Mouse (Mus musculus) c-Kit-negative CD71-positive TER-119-positive erythroid progenitor cells, embryonic 14.5 days (primary cell): ENCODE data around the gene Sms.

Experiments
- DNase-seq: peaks from one replicate; pipeline ENCODE4 v3.0.0-alpha.2; 2013; ENCODE audit warnings: low read depth, low spot score

Gene Sms

GRCm38 (mm10) chrX:157449000-157449399, 43.1 kb downstream of the Sms start:
- DNase-seq, result no peak

GRCm38 (mm10) chrX:157447431-157447830, 44.7 kb downstream of the Sms start:
- no peak for DNase-seq

DNA sequence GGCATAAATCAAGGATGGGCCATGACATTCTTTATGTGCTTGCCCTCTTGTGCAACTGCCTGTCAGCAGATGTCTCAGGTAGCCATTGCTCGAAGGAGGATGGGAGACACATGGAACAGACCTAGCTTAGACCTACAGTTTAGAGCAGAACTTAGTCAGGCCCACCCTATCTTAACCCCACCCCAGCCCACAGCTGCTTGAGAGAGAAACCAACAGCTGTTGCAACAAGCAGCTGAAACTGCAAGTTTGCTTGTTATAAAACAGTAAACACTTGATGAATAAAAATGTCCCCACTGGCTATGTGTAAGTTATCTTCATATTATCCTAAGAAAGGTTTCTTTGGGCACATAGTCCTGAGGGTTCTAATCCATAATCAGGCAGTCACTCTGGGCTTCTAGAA, 57.3 kb downstream of the Sms start:
- no peak for DNase-seq

DNA sequence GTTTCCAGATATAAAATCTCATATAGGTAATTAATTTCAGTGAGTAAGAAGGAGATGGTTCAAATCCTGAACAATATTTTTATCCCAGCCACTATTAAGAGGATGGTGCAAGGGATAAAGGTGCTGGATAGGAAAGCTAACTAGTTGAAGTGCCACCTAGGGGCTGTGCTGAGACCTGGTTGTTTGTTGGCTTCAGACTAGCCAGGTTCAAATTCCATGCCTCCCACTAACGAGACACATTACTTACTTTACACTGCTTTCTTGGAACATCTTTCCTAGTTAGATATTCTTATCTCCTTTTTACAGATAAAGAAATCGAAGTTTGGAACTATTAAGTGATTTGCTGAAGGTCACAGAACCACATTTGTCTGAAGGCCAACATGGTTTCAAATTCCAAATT, 72.6 kb downstream of the Sms start:
- DNase-seq, result no peak

GRCm38 (mm10) chrX:157415212-157415611, 76.9 kb downstream of the Sms start, which contains the start of gene Phex:
Phex (minus strand) TSS chrX:157415312.
- DNase-seq, result no peak

DNA sequence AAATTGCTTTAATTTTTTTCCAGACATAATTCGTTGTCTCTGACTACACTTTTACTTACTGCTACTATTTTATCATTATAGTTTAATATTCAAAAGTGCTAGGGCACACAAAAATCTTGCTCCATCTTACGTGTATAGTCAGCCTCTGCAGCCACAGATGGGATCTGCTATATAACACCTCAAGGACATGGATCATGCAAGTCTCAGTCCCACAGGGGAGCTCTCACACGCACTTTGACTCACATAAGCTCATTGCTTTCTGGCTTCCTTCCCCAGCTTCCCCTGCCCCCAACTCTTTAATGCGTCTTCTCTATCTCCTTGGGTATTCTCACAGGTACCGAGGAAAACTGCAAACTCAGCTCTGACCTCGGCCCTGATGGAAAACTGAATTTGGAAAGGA, 87.2 kb downstream of the Sms start:
- DNase-seq, result no peak
